Mouse (Mus musculus): Measurements from ENCODE around the gene Chst12. TPM values are rescaled to one million over a fixed set of nuclear protein-coding genes. Genes with fewer than 3 reads are reported as not detected.
A peak's percentile ranks its signal among the peaks of the same experiment; 100 is the strongest.
"Not testable (repeated sequence)": the region's sequence is repeated elsewhere in the genome, so short reads cannot be mapped to it uniquely, and the experiment has no call there.

Chst12 gene
- 28.9 and 30.6 TPM in 2 replicates for polyA plus RNA-seq (2015; fragmentation: Nextera tagmentation; extraction: Ambion mirVana)

DNA sequence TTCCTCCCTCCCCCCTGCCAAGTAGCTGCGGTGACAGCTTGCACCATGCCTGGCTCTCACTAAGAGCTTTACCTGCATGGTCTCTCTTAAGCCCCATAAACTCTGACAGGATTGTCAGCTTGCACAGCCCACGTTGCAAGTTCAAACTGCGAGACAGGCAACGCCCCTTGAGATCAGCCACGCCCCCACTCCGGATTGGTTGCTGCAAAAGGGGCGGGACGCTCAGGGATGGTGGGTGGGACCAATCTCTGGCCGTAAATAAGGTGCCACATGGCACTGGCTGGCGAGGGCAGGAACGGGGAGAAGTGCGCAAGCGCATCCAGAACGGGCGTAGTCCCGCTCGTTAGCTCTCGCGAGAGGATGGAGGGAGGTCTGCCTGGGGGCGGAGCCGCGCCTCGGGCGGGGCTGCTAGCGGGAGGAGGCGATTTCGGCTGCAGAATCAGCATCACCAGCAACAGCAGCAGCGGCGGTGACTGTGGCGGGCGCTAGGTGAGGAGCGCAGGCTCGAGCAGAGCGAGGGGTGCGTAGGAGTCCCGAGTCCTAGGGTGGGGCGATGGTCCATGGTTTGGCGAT is at the start of gene Chst12:
Chst12 (plus strand) TSS at position 343 of the 573 bp plus-strand sequence.
- ATAC-seq (ENCODE audit: insufficient number of reproducible peaks, low FRiP score, low TSS enrichment, low read depth), result peak; percentile 96
- no peaks in the 10 kb centered on the region for H3K27me3 ChIP-seq
- no peaks in the 10 kb centered on the region for H3K36me3 ChIP-seq
- no peaks in the 10 kb centered on the region for H3K9me3 ChIP-seq (replicated peaks)
- peak within 1 kb of the TSS; percentile 72 for H3K4me3 ChIP-seq (replicated peaks)
- peak within 1 kb of the TSS; percentile 61 for H3K9ac ChIP-seq
- peaks cover 70% of the 10 kb centered on the region for H3K4me1 ChIP-seq
- H3K4me2 ChIP-seq (replicated peaks), result peak within 1 kb of the TSS; percentile 85
- H3K27ac ChIP-seq (replicated peaks), result peak within 1 kb of the TSS; percentile 83
- under 1% methylated on average over 38 of the region's 38 CpGs for WGBS

DNA sequence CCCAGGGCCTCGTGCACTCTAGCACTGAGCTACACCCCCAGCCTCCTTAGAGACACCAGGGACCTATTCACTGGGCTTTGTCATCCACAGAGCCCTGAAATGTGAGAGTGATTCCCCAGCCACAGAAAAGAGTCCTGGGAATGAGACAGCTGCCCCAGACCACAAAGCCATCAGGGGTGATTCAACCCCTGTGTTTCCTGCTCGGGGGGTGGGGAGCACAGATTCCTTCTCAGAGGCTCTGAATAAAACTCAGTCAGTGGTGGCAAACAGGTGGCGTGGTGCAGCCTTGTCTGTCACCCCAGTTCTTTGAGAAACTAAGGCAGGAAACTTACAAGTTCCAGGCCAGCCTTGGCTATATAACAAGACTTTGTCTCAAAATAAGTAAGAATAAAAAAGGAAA is 43.9 kb upstream of the Chst12 start:
- no peak overlapping the region for H3K4me3 ChIP-seq (replicated peaks)
- H3K27ac ChIP-seq (replicated peaks), result no peak overlapping the region
- H3K9me3 ChIP-seq (replicated peaks), result no peaks in the 10 kb centered on the region; the same call in 1 of the 2 replicates
- H3K36me3 ChIP-seq, result no peaks in the 10 kb centered on the region
- no peak overlapping the region for H3K9ac ChIP-seq
- 70% methylated on average over 3 of the region's 3 CpGs for whole genome bisulfite sequencing
- no peak for ATAC-seq (ENCODE audit: insufficient number of reproducible peaks, low FRiP score, low TSS enrichment, low read depth)
- no peak overlapping the region for H3K4me2 ChIP-seq (replicated peaks)
- no peaks in the 10 kb centered on the region for H3K4me1 ChIP-seq
- H3K27me3 ChIP-seq, result no peaks in the 10 kb centered on the region

DNA sequence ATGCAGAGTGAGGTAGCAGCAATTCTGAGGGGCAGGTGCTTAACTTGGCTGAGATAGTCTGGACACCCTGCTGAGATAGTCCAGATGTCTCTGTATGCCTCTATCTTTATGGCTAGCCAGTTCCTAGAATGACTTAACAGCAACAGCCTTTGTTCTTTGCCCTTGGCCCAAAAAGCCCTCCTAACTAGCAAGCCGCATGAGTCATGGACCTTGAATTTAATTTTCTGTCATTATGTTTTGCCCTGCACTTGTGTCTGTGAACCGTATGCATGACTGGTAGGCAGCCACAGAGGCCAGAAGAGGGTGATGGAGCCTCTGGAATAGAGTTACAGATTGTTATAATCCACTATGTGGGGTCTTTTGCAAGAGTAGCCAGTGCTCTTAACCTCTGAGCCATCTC is 42.2 kb upstream of the Chst12 start:
- not testable (repeated sequence) for H3K4me1 ChIP-seq; H3K4me2 ChIP-seq (replicated peaks); H3K27me3 ChIP-seq; H3K9me3 ChIP-seq (replicated peaks); ATAC-seq (ENCODE audit: insufficient number of reproducible peaks, low FRiP score, low TSS enrichment, low read depth); H3K4me3 ChIP-seq (replicated peaks); H3K9ac ChIP-seq; H3K36me3 ChIP-seq; H3K27ac ChIP-seq (replicated peaks)
- 64% methylated on average over 2 of the region's 2 CpGs for WGBS

DNA sequence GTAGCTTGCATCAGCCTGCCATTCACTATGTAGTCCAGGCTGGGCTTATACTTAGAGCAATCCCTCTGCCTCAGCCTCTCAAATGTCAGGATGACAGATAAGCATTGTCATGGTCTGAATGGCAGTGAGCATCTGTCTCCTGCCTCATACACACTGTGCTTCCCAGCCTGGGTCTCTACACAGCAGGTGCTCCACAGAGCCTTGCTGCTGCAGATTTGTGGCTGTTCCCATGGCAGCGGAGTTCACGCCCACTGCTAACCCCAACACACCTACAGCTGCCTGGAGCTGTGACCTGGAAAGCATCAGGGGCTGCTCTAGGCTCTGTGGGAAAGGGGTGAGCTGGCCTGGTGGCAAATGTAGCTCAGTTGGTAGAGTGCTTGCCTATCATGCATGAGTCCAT is 40.4 kb upstream of the Chst12 start:
- Histone ChIP-seq H3K9ac (no peak overlapping the region), H3K9me3 (replicated peaks) (no peaks in the 10 kb centered on the region; the same call in 1 of the 2 replicates), H3K27ac (replicated peaks) (no peak overlapping the region), H3K36me3 (no peaks in the 10 kb centered on the region), H3K4me3 (replicated peaks) (no peak overlapping the region), H3K27me3 (no peaks in the 10 kb centered on the region), H3K4me2 (replicated peaks) (no peak overlapping the region), H3K4me1 (no peaks in the 10 kb centered on the region)
- no peak for ATAC-seq (ENCODE audit: insufficient number of reproducible peaks, low FRiP score, low TSS enrichment, low read depth)
- WGBS, result 83% methylated on average over 2 of the region's 2 CpGs

DNA sequence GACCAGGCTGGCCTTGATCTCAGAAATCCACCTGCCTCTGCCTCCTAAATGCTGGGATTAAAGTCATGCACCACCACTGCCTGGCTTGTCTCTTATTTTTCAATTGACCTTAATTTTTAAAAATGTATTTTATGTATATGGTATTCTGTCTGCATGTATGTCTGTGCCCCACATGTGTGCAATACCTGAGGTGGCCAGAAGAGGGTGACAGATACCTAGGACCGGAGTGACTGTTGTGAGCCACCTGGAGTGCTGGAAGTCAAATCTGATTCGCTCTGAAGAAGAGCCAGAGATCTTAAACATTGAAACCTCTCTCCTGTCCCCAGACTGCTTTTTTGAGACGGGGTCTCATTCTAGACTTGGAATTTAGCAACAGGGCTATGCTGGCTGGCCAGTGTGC is 33.0 kb upstream of the Chst12 start:
- Histone ChIP-seq H3K9me3 (replicated peaks) (no peaks in the 10 kb centered on the region), H3K27ac (replicated peaks) (no peak overlapping the region), H3K4me3 (replicated peaks) (no peak overlapping the region), H3K27me3 (no peaks in the 10 kb centered on the region), H3K9ac (no peak overlapping the region), H3K4me1 (no peaks in the 10 kb centered on the region), H3K36me3 (no peaks in the 10 kb centered on the region), H3K4me2 (replicated peaks) (no peak overlapping the region)
- ATAC-seq (ENCODE audit: insufficient number of reproducible peaks, low FRiP score, low TSS enrichment, low read depth), result no peak
- WGBS, result 82% methylated on average over 3 of the region's 3 CpGs

DNA sequence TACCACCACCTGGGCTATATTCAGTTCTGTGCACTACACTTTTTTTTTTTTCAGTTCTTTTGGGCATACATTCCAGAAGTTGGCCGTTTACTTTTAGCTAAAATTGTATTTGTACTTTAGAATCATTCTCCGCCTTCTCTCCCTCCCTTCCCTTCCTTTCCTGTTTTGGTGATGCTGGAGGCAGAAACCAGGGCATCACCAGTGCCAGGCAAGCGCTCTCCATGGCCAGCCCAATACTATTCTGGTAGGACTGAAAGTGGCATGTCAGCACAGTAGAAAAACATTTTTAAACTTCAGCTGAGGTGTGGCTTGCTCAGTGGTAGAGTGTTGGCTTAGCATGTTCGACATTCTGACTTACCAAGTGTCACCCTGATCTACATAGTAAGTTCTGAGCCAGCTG is 23.9 kb upstream of the Chst12 start:
- Histone ChIP-seq H3K27ac (replicated peaks) (no peak overlapping the region), H3K36me3 (no peaks in the 10 kb centered on the region), H3K27me3 (no peaks in the 10 kb centered on the region), H3K4me1 (no peaks in the 10 kb centered on the region), H3K9ac (no peak overlapping the region), H3K4me3 (replicated peaks) (no peak overlapping the region), H3K9me3 (replicated peaks) (no peaks in the 10 kb centered on the region), H3K4me2 (replicated peaks) (no peak overlapping the region)
- ATAC-seq (ENCODE audit: insufficient number of reproducible peaks, low FRiP score, low TSS enrichment, low read depth), result no peak
- WGBS, result 67% methylated on average over 4 of the region's 4 CpGs

DNA sequence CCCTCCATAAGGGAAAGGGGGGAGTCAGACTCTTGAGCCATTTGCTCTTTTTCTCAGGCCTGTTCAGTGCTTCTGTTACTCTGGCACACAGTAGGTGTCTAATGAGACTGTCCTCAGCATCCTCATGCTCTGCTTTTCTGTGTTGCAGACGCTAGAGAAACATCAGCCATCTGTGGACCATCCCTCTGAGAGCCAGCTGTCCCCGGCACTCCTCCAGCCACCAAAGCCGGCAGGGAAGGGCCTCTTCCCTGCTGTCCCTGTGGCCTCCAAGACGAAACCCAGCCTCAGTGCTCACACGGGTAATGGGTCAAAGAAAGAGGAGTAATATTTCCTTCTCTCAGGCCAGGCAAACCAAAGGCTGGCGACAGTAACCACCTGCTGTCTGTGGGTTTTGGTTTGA is 14.2 kb upstream of the Chst12 start:
- Histone ChIP-seq H3K27me3 (0 out of 2 replicates have a peak, but pooled peaks cover 4% of the 10 kb centered on the region), H3K4me3 (replicated peaks) (no peak overlapping the region), H3K4me1 (no peaks in the 10 kb centered on the region), H3K36me3 (no peaks in the 10 kb centered on the region), H3K27ac (replicated peaks) (no peak overlapping the region), H3K9me3 (replicated peaks) (no peaks in the 10 kb centered on the region), H3K9ac (no peak overlapping the region), H3K4me2 (replicated peaks) (no peak overlapping the region)
- 49% methylated on average over 6 of the region's 6 CpGs for WGBS
- ATAC-seq (ENCODE audit: insufficient number of reproducible peaks, low FRiP score, low TSS enrichment, low read depth), result no peak

DNA sequence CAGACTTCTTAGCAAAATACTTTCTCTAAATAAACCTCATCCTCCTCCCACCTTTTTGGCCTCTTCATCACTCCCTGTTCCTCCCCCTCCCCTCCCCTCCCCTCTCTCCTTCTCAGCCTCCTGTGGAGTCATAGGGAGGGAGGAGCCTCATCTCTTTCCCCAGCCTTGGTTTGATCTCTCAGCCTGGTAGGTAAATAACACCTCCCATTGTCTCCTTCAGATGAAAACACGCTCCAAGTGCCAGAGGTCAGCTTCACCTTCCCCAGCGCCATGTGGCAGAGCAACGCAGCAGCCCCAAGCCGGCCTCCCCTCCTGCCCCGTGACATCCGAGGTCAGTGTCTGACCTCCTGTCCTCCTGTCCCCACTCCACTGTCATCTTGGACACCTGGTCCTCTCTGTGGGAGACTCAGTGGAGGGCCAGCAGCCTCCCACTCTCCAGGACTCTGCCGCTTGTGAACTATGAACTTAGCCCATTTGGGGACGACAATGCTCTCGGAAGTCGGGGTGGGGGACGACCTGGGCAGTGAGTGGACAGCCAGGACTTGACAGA is 12.6 kb upstream of the Chst12 start:
- Histone ChIP-seq H3K9ac (no peak overlapping the region), H3K4me1 (no peaks in the 10 kb centered on the region)
- WGBS, result 26% methylated on average over 11 of the region's 11 CpGs

DNA sequence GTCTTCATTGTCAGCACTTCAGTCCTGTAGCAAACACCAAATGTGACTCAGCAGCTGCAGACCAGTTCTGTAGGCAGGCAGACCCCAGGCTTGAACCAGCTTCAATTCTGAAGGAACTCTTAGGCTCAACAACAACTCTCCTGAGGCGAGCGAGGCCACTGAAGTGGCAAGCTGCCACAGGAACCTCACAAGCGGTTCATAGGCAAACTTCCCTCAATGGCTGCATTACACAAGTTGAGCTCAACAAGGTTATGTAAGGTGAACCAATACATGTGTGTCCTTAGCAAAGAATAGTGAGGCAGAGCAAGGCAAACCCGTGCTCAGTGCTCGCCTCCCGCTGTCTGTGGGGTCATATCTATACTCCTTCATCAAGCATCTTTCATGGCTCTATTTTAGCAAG is 7.2 kb upstream of the Chst12 start:
- H3K4me1 ChIP-seq, result peaks cover 10% of the 10 kb centered on the region
- H3K4me2 ChIP-seq (replicated peaks), result no peak overlapping the region
- no peaks in the 10 kb centered on the region for H3K9me3 ChIP-seq (replicated peaks)
- H3K36me3 ChIP-seq, result no peaks in the 10 kb centered on the region
- no peak for ATAC-seq (ENCODE audit: insufficient number of reproducible peaks, low FRiP score, low TSS enrichment, low read depth)
- H3K4me3 ChIP-seq (replicated peaks), result no peak overlapping the region
- H3K9ac ChIP-seq, result no peak overlapping the region
- H3K27ac ChIP-seq (replicated peaks), result no peak overlapping the region
- no peaks in the 10 kb centered on the region for H3K27me3 ChIP-seq
- 76% methylated on average over 6 of the region's 6 CpGs for WGBS

More for the DNA sequence above, 12.6 kb upstream of the Chst12 start:
- no peak overlapping the region for H3K27ac ChIP-seq (replicated peaks)
- no peak overlapping the region for H3K4me3 ChIP-seq (replicated peaks)
- H3K9me3 ChIP-seq (replicated peaks), result no peaks in the 10 kb centered on the region
- H3K36me3 ChIP-seq, result no peaks in the 10 kb centered on the region
- no peak overlapping the region for H3K4me2 ChIP-seq (replicated peaks)
- H3K27me3 ChIP-seq, result 0 out of 2 replicates have a peak, but pooled peaks cover 4% of the 10 kb centered on the region
- no peak for ATAC-seq (ENCODE audit: insufficient number of reproducible peaks, low FRiP score, low TSS enrichment, low read depth)

DNA sequence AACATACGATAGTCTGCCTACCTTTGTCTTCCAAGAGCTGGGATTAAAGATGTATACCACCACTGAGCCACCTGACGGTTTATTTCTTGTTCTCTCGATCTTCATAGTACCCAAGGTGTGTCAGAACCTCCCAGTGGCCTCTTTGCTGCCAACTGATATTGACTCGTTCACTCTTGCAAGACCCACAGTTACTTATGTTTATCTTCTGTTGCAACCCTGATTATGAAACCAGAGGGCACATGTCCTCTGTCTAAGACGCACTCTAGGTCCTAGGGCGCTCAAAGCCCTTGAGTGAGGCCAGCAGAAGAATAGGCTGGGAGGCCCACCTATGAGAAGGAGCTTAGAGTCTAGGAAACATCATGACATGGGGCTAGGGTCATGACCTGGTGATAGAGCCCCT is 4.6 kb upstream of the Chst12 start:
- no peak overlapping the region for H3K9ac ChIP-seq
- no peak overlapping the region for H3K4me2 ChIP-seq (replicated peaks)
- H3K4me1 ChIP-seq, result peaks cover 24% of the 10 kb centered on the region
- H3K4me3 ChIP-seq (replicated peaks), result no peak overlapping the region
- H3K9me3 ChIP-seq (replicated peaks), result no peaks in the 10 kb centered on the region
- 80% methylated on average over 6 of the region's 6 CpGs for WGBS
- H3K27ac ChIP-seq (replicated peaks), result no peak overlapping the region
- no peaks in the 10 kb centered on the region for H3K36me3 ChIP-seq
- no peak for ATAC-seq (ENCODE audit: insufficient number of reproducible peaks, low FRiP score, low TSS enrichment, low read depth)
- H3K27me3 ChIP-seq, result no peaks in the 10 kb centered on the region

DNA sequence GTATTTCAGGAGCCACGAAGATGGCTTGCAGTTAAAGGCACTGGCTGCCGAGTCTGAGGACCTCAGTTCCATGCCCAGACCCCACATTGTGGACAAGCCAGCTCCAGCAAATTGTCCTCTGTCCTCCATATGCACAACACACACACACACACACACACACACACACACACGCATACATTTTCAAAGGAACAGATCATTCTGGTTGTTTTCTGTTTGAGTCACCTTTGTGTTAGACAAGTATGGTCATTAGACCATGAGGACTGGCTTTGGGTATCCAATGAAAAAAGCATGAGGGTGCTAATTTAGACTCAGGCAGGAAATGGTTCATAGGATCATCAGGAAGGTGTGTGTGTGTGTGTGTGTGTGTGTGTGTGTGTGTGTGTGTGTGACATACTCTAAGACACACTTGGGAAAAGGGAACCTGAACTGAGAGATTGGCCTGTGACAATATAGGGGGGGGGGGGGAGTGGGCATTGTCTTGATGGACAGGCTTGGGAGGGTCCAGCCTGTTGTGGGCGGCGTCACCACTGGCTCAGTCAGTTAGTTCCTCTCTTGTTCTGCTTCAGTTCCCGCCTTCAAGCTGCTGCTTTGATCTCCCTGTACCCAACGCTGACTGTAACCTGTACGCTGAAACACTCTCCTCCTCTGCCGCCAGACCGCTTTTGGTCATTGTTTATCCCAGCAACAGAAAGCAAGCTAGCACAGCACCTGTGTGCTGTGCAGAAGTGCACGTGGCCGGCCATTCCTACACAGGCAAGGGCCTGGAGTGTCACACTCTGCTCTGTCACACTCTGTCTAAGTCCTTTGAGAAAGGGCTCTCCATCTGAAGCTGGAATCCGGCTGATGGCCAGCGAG is 3.1 kb upstream of the Chst12 start:
- no peaks in the 10 kb centered on the region for H3K9me3 ChIP-seq (replicated peaks)
- H3K4me3 ChIP-seq (replicated peaks), result 0 out of 2 replicates have a peak overlapping the region, but pooled peaks have one; percentile 12
- no peaks in the 10 kb centered on the region for H3K27me3 ChIP-seq
- H3K9ac ChIP-seq, result peak overlapping the region; percentile 23; the same call in 1 of the 2 replicates
- H3K27ac ChIP-seq (replicated peaks), result no peak overlapping the region
- H3K36me3 ChIP-seq, result no peaks in the 10 kb centered on the region
- H3K4me2 ChIP-seq (replicated peaks), result peak overlapping the region; percentile 44
- ATAC-seq (ENCODE audit: insufficient number of reproducible peaks, low FRiP score, low TSS enrichment, low read depth), result no peak
- peaks cover 39% of the 10 kb centered on the region for H3K4me1 ChIP-seq
- 21% methylated on average over 14 of the region's 14 CpGs for whole genome bisulfite sequencing

All from embryonic facial prominence, embryonic 15.5 days (tissue).